Mouse (Mus musculus): ENCODE measurements around the gene Prdm12.
"Not testable (repeated sequence)": the region's sequence is repeated elsewhere in the genome, so short reads cannot be mapped to it uniquely, and the experiment has no call there.

Gene Prdm12

GRCm38 (mm10) chr2:31653971-31654853 lies 14.4 kb downstream of the Prdm12 start:
- peak; percentile 37 to 53 for DNase-seq

DNA sequence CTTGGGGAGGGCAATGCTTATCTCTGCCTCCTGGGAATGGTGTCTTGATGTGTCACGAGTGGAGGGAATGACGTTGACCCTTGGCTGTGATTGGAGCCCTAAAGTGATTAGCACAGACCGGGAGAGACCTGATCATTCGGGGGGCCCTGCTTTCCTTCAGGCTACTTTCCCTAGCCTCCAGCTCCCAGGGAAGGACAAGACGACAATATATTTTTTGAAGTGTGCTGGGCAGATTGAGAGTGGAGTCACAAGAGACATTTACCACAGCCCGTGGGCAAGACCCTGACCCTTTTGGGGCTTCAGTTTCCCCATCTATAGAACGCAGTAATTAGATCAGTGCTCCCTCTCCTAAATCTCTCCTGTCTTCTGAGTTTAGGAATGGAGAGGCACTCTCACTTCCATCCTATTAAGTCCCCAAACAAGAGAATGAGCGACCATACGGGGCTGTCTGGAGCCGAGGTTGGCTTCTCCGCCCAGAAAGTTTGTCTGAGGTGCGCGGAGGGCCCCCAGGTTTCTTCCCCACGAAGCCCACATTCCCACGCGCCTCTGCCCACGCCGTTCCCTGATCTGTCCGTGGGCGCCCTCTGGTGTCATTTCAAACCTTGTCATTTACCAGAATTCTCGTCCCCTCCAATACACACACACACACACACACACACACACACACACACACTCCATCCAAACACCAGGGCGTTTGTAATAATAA lies 15.2 kb downstream of the Prdm12 start:
- peak; percentile 76 for DNase-seq

DNA sequence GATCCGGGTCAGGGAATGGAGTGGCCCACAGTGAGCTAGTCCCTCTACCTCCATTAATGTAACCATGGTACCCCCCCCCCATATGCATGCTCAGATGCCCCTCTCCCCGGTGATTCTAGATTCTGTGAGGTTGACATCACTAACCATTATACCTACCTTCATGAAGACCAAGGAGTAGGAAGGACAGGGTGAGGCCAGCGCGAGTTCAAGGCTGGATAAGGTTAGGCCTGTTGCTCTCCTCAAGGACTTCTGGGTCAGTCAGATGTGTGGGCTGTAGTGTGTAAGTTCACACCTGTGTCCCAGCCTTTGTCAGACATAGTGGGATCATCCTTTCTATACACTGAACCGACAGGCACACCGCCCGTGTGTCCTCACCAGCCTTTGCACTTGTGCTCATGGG lies 16.5 kb downstream of the Prdm12 start:
- no peak for DNase-seq

- DNase-seq, result no peak
Measured at GRCm38 (mm10) chr2:31662939-31663803, 23.3 kb downstream of the Prdm12 start.

DNA sequence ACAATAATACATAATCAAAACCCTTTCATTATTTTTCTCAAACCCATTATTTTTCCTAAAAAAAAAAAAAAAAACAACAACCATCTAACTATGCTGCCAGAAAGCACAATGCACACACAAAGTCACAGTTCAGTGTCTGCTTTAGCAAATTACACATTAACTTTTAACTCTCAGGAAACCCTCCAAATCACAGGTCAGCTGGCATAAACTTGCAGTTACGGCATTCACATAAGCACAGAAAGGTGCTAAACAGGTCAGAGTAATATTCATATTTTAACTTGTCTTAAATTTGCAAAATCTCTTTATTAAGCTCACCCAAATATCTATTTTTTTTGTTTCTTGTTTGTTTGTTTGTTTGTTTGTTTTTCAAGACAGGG lies 24.0 kb downstream of the Prdm12 start:
- no peak for DNase-seq

DNA sequence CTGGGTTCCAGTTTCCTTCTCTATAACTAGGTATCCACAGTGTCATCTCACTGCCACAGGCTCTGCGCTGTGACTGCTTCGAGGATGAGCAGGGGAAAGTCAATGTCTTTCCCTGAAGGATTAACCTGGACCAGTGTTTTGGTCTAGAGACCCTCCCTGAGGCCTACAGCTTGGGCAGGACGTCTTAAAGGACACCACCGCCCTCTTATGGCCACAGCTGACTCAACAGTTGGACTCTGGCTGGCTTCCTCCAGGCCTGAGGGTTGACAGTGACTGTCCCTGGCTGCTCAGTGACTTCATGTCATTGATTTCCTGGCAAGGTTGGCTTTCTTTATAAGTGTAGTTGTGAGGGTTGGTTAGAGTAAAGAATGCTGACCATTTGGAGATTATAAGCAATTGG lies 27.5 kb downstream of the Prdm12 start:
- DNase-seq, result peak; percentile 69 to 74

DNA sequence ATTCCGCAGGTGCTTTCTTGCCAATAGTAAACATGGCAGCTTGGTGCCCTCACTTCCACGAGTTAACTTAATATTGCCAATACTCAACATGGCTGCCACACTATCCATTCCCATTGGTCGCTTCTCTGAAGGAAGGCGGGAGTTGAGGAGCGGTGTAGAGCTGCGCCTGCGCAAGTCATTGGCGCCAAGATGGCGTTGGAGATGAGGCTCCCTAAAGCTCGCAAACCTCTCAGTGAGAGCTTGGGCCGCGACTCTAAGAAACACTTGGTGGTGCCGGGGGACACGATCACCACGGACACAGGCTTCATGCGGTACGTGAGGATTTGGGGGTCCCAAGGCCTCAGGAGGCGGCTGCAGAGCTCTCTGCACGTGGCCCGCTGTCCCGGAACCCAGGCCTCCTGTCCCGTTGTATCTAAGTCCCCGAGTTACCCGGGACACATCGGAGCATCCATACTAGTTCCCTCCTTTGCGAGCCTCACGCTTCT lies 30.8 kb downstream of the Prdm12 start, which contains the start of gene Exosc2:
Gene Exosc2, plus strand, starts transcription at position 165 of the 485 bp plus-strand sequence.
- DNase-seq, result peak; percentile 90 to 95

DNA sequence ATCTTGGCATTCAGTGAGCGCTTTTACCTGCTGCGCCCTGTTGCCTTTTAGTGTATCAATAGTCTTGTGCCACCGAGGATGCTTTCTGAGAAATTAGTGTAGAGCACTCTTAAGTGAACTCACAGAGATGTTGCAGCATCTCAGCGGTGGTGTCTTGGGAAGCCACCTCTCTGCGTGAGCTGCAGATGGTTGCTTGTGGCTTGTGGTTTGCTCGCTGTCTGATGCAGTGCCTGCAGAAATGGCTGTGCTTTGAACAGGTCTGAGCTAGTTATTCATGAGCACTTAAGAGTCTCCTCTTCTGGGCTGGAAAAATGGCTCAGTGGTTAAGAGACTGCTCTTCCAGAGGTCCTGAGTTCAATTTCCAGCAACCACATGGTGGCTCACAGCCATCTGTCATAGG lies 38.8 kb downstream of the Prdm12 start:
- no peak for DNase-seq

DNA sequence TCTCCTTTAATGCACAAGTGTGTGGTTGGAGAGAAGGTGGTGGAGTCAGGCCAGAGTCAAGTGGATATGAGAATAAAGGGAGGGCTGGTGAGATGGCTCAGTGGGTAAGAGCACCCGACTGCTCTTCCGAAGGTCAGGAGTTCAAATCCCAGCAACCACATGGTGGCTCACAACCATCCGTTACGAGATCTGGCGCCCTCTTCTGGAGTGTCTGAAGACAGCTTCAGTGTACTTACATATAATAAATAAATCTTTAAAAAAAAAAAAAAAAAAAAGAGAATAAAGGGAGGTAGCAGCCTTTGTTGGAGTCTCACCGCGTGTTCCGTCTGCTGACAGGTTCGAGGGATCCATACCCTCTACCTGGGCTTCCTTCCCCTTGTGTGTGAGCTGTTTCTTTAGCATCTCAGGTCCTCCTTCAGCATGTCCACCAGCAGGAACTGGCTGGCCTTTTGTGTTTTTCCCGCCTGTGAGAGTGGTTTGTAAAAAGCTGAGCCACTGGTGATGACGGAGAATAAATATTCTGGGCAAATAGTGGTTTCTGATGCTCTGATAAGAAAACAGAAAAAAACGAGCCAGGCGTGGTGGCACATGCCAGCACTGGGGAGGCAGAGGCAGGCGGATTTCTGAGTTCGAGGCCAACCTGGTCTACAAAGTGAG lies 41.3 kb downstream of the Prdm12 start:
- not testable (repeated sequence) for DNase-seq

- DNase-seq, result no peak
Measured at GRCm38 (mm10) chr2:31681731-31682235, 41.9 kb downstream of the Prdm12 start.

GRCm38 (mm10) chr2:31683666-31684065 lies 43.8 kb downstream of the Prdm12 start:
- DNase-seq, result peak; percentile 77 to 82

- DNase-seq, result peak; percentile 95 to 97
Measured at GRCm38 (mm10) chr2:31688074-31688925, 48.5 kb downstream of the Prdm12 start, which contains the start of gene Abl1. Abl1 (plus strand) TSS chr2:31688376.

GRCm38 (mm10) chr2:31689045-31689444 lies 49.2 kb downstream of the Prdm12 start:
- DNase-seq, result peak; percentile 22 to 32

- no peak for DNase-seq
Measured at GRCm38 (mm10) chr2:31690063-31690462, 50.2 kb downstream of the Prdm12 start.

GRCm38 (mm10) chr2:31698209-31698608 lies 58.4 kb downstream of the Prdm12 start:
- peak; percentile 48 for DNase-seq

- peak; percentile 49 to 61 for DNase-seq
Measured at GRCm38 (mm10) chr2:31700545-31701446, 61.0 kb downstream of the Prdm12 start.

GRCm38 (mm10) chr2:31703226-31703625 lies 63.4 kb downstream of the Prdm12 start:
- DNase-seq, result no peak
